Comparison of ENCODE assay signal across 25 mouse cellular contexts in genomic region chr5:92063192-92063591, GRCm38 (mm10). TPM values are rescaled to one million over a fixed set of nuclear protein-coding genes. Genes with fewer than 3 reads are reported as not detected.
DNase-seq lines count a peak whose midpoint lies in the region; ATAC-seq and TF ChIP-seq lines count a peak whose summit lies in the region.
"Had no signal": no experiment of that assay in that cellular context is flagged by ENCODE, and none has a peak within 500 bp of the region (broad histone marks: within the 10 kb centered on the region; RNA-seq: fewer than 3 reads in every experiment).

No protein-coding gene starts in this region.

- peaks cover 49% of the 10 kb centered on the region for H3K36me3 ChIP-seq in intestine, postnatal 0 days (ENCODE audit: control insufficient read depth, insufficient read depth)
- H3K36me3 ChIP-seq in intestine, embryonic 16.5 days (ENCODE audit: control insufficient read depth, insufficient read depth, low read length), result peaks cover 13% of the 10 kb centered on the region
- H3K36me3 ChIP-seq in lung, postnatal 0 days (ENCODE audit: insufficient read depth, low read length), result peaks cover 23% of the 10 kb centered on the region
- H3K36me3 ChIP-seq in forebrain, embryonic 14.5 days (ENCODE audit: control insufficient read depth, insufficient read depth, low read length), result peaks cover 74% of the 10 kb centered on the region

- peak; percentile 57 for TF ChIP-seq CTCF in intestine, postnatal 0 days (IDR thresholded peaks at IDR 0.05; ENCODE audit: low read depth)
- peak; percentile 46 for TF ChIP-seq CTCF in lung, postnatal 0 days (IDR thresholded peaks at IDR 0.05)

- H3K27me3 ChIP-seq in intestine, postnatal 0 days (replicated peaks; ENCODE audit: control insufficient read depth, insufficient read depth, low read length), result no peaks in the 10 kb centered on the region
- no peaks in the 10 kb centered on the region for H3K27me3 ChIP-seq in intestine, embryonic 16.5 days (replicated peaks; ENCODE audit: control insufficient read depth, insufficient read depth, low read length)
- H3K27me3 ChIP-seq in lung, postnatal 0 days (replicated peaks; ENCODE audit: insufficient read depth, low read length), result no peaks in the 10 kb centered on the region
- H3K27me3 ChIP-seq in forebrain, embryonic 14.5 days (replicated peaks; ENCODE audit: control insufficient read depth, insufficient read depth, low read length), result no peaks in the 10 kb centered on the region
- H3K27me3 ChIP-seq: midbrain, embryonic 13.5 days; neural tube, embryonic 12.5 days had no signal

- no peaks in the 10 kb centered on the region for H3K9me3 ChIP-seq in intestine, postnatal 0 days (ENCODE audit: control insufficient read depth)
- H3K9me3 ChIP-seq in intestine, embryonic 16.5 days (ENCODE audit: control insufficient read depth, low read length), result no peaks in the 10 kb centered on the region
- H3K9me3 ChIP-seq in lung, postnatal 0 days (ENCODE audit: low read length), result no peaks in the 10 kb centered on the region
- H3K9me3 ChIP-seq in forebrain, embryonic 14.5 days (replicated peaks; ENCODE audit: control insufficient read depth, low read length), result no peaks in the 10 kb centered on the region
- H3K9me3 ChIP-seq: forebrain, embryonic 10.5 days; heart, embryonic 10.5 days; midbrain, embryonic 13.5 days; neural tube, embryonic 12.5 days had no signal

- no peak overlapping the region for H3K4me3 ChIP-seq in intestine, postnatal 0 days (ENCODE audit: low read depth, low read length)
- no peak overlapping the region for H3K4me3 ChIP-seq in intestine, embryonic 16.5 days (ENCODE audit: low read length)
- no peak overlapping the region for H3K4me3 ChIP-seq in lung, postnatal 0 days (ENCODE audit: low read depth, low read length)
- H3K4me3 ChIP-seq in forebrain, embryonic 14.5 days (ENCODE audit: low read depth, low read length), result no peak overlapping the region
- H3K4me3 ChIP-seq: forebrain, embryonic 10.5 days; heart, embryonic 10.5 days; midbrain, embryonic 13.5 days; neural tube, embryonic 12.5 days had no signal

- H3K27ac ChIP-seq in intestine, postnatal 0 days (ENCODE audit: low read depth, low read length), result no peak overlapping the region
- H3K27ac ChIP-seq in intestine, embryonic 16.5 days (ENCODE audit: low read length), result no peak overlapping the region
- H3K27ac ChIP-seq in lung, postnatal 0 days (ENCODE audit: low read length), result no peak overlapping the region
- H3K27ac ChIP-seq in forebrain, embryonic 14.5 days (ENCODE audit: low read depth, low read length), result no peak overlapping the region
- H3K27ac ChIP-seq: forebrain, embryonic 10.5 days; heart, embryonic 10.5 days; liver, embryonic 14.5 days; midbrain, embryonic 13.5 days; neural tube, embryonic 12.5 days had no signal

- DNase-seq in lung, postnatal 0 days (ENCODE audit: low spot score), result no peak
- no peak for DNase-seq in lung, adult 18-20 months
- peak; percentile 41 for DNase-seq in ZHBTc4 (ENCODE audit: low read depth, low spot score)
- DNase-seq in forebrain, embryonic 14.5 days (ENCODE audit: low spot score), result no peak
- DNase-seq: adrenal gland, adult 2 months; cerebellum, adult 18-20 months; cerebellum, postnatal 14 days; forebrain, postnatal 0 days; heart, postnatal 10 days; kidney, adult 8-10 months; kidney, postnatal 25 days; lung, postnatal 14 days; retina, postnatal 1 day; right cerebral cortex, postnatal 25 days; spleen, adult 18-20 months; thymus, postnatal 25 days had no signal

- no peaks in the 10 kb centered on the region for H3K4me1 ChIP-seq in intestine, postnatal 0 days (replicated peaks; ENCODE audit: control insufficient read depth, insufficient read depth, low read length)
- no peaks in the 10 kb centered on the region for H3K4me1 ChIP-seq in intestine, embryonic 16.5 days (ENCODE audit: control insufficient read depth, insufficient read depth, low read length)
- no peaks in the 10 kb centered on the region for H3K4me1 ChIP-seq in lung, postnatal 0 days (ENCODE audit: insufficient read depth, low read depth, low read length)
- H3K4me1 ChIP-seq in forebrain, embryonic 14.5 days (ENCODE audit: control insufficient read depth, insufficient read depth, low read length), result no peaks in the 10 kb centered on the region
- H3K4me1 ChIP-seq: forebrain, embryonic 10.5 days; heart, embryonic 10.5 days; midbrain, embryonic 13.5 days; neural tube, embryonic 12.5 days had no signal

- no peak for ATAC-seq in intestine, postnatal 0 days
- ATAC-seq in intestine, embryonic 16.5 days, result no peak
- ATAC-seq in lung, postnatal 0 days, result no peak
- no peak for ATAC-seq in forebrain, embryonic 14.5 days
- no peak for ATAC-seq in megakaryocyte-erythroid progenitor cell, adult 5-6 weeks (replicated peaks; ENCODE audit: low FRiP score, low TSS enrichment, poor library complexity, severe bottlenecking)
- ATAC-seq: forebrain, postnatal 0 days; midbrain, embryonic 13.5 days had no signal

- TF ChIP-seq EP300 in lung, postnatal 0 days (IDR thresholded peaks at IDR 0.05), result no peak

- no peak overlapping the region for H3K9ac ChIP-seq in intestine, postnatal 0 days (ENCODE audit: low read depth, low read length)
- no peak overlapping the region for H3K9ac ChIP-seq in intestine, embryonic 16.5 days (ENCODE audit: low read depth, low read length)
- H3K9ac ChIP-seq in lung, postnatal 0 days (replicated peaks; ENCODE audit: low read depth), result no peak overlapping the region
- no peak overlapping the region for H3K9ac ChIP-seq in forebrain, embryonic 14.5 days (ENCODE audit: low read length)
- H3K9ac ChIP-seq: forebrain, postnatal 0 days; liver, embryonic 14.5 days; midbrain, embryonic 13.5 days; neural tube, embryonic 12.5 days had no signal

- WGBS in intestine, postnatal 0 days, result 96% methylated on average over 2 of the region's 2 CpGs
- 96% methylated on average over 2 of the region's 2 CpGs for WGBS in intestine, embryonic 16.5 days
- 96% methylated on average over 2 of the region's 2 CpGs for WGBS in lung, postnatal 0 days
- 97% methylated on average over 2 of the region's 2 CpGs for WGBS in forebrain, embryonic 14.5 days

- no peak overlapping the region for H3K4me2 ChIP-seq in intestine, postnatal 0 days (replicated peaks; ENCODE audit: low read depth)
- no peak overlapping the region for H3K4me2 ChIP-seq in intestine, embryonic 16.5 days (ENCODE audit: low read depth, low read length)
- H3K4me2 ChIP-seq in lung, postnatal 0 days (replicated peaks; ENCODE audit: low read depth, low read length), result no peak overlapping the region
- no peak overlapping the region for H3K4me2 ChIP-seq in forebrain, embryonic 14.5 days (ENCODE audit: low read length)
- H3K4me2 ChIP-seq: midbrain, embryonic 13.5 days; neural tube, embryonic 12.5 days had no signal

RNA-seq across cellular contexts. Expression of gene Cdkl2, which starts 19.5 kb away (rescaled TPM):
- 3.2 and 3.3 TPM in 2 replicates for polyA plus RNA-seq in intestine, postnatal 0 days (2015; fragmentation: Nextera tagmentation; extraction: Ambion mirVana)
- polyA plus RNA-seq in intestine, embryonic 16.5 days (2015; fragmentation: Nextera tagmentation; extraction: Ambion mirVana), result 2.7 and 3.7 TPM in 2 replicates
- polyA plus RNA-seq in lung, postnatal 0 days (2015; fragmentation: Nextera tagmentation; extraction: Ambion mirVana), result 5.1 and 6.2 TPM in 2 replicates
- 3.9 and 7.6 TPM in 2 replicates for polyA plus RNA-seq in forebrain, embryonic 14.5 days (2014; fragmentation: Nextera tagmentation; extraction: Ambion mirVana)
- total RNA-seq in megakaryocyte-erythroid progenitor cell, adult 5-6 weeks (2014; fragmentation: Nextera tagmentation), result not detected in 2 replicates
- total RNA-seq in megakaryocyte-erythroid progenitor cell, adult 5-6 weeks (2017), result 0.14 and 0.72 TPM in 2 replicates
- total RNA-seq: megakaryocyte progenitor cell, adult 5-6 weeks had no signal

RNA-seq across cellular contexts. Expression of gene G3bp2, which starts 20.3 kb away (rescaled TPM):
- polyA plus RNA-seq in intestine, postnatal 0 days (2015; fragmentation: Nextera tagmentation; extraction: Ambion mirVana), result 121 and 132 TPM in 2 replicates
- 147 and 167 TPM in 2 replicates for polyA plus RNA-seq in intestine, embryonic 16.5 days (2015; fragmentation: Nextera tagmentation; extraction: Ambion mirVana)
- 95.2 and 102 TPM in 2 replicates for polyA plus RNA-seq in lung, postnatal 0 days (2015; fragmentation: Nextera tagmentation; extraction: Ambion mirVana)
- polyA plus RNA-seq in forebrain, embryonic 14.5 days (2014; fragmentation: Nextera tagmentation; extraction: Ambion mirVana), result 351 and 398 TPM in 2 replicates
- 58.2 and 67.8 TPM in 2 replicates for total RNA-seq in megakaryocyte-erythroid progenitor cell, adult 5-6 weeks (2014; fragmentation: Nextera tagmentation)
- 89.5 and 117 TPM in 2 replicates for total RNA-seq in megakaryocyte-erythroid progenitor cell, adult 5-6 weeks (2017)
